Mouse (Mus musculus) midbrain, embryonic 14.5 days (tissue): ENCODE measurements around the gene Fgfr2. TPM values are rescaled to one million over a fixed set of nuclear protein-coding genes. Genes with fewer than 3 reads are reported as not detected.
A peak's percentile ranks its signal among the peaks of the same experiment; 100 is the strongest.

ENCODE experiments used
- ATAC-seq: fragments of 200-750 bp; cut with Nextera tagmentation; 2 replicates; pipeline ENCODE4 v1.8.0; 2017; ENCODE audit warnings: moderate number of reproducible peaks, moderate library complexity; ENCODE audit not compliant: low FRiP score, low TSS enrichment
- DNase-seq: peaks from one replicate; pipeline ENCODE4 v3.0.0-alpha.2; 2015
- H3K27ac ChIP-seq: fragments of 300-500 bp; sonication (generic); replicated peaks from 2 replicates; pipeline ENCODE4 v1.5.1; 2014; ENCODE audit warnings: mild to moderate bottlenecking, low read depth, low read length, moderate library complexity
- H3K27me3 ChIP-seq: fragments of 300-500 bp; sonication (generic); 2 replicates; pipeline ENCODE4 v1.6.1; 2014; ENCODE audit warnings: low read length, control low read depth, mixed read lengths; ENCODE audit not compliant: control insufficient read depth, insufficient read depth
- H3K36me3 ChIP-seq: fragments of 300-500 bp; sonication (generic); 2 replicates; pipeline ENCODE4 v1.6.1; 2014; ENCODE audit warnings: low read length, control low read depth; ENCODE audit not compliant: control insufficient read depth, insufficient read depth
- H3K4me1 ChIP-seq: fragments of 300-500 bp; sonication (generic); 2 replicates; pipeline ENCODE4 v1.6.1; 2014; ENCODE audit warnings: mild to moderate bottlenecking, antibody characterized with exemption, low read length, control low read depth; ENCODE audit not compliant: control insufficient read depth, insufficient read depth
- H3K4me2 ChIP-seq: fragments of 300-500 bp; sonication (generic); 2 replicates; pipeline ENCODE4 v1.6.1; 2014; ENCODE audit warnings: mild to moderate bottlenecking, low read length, moderate library complexity
- H3K4me3 ChIP-seq: fragments of 300-500 bp; sonication (generic); replicated peaks from 2 replicates; pipeline ENCODE4 v1.5.1; 2014; ENCODE audit warnings: low read depth, low read length
- H3K9ac ChIP-seq: fragments of 300-500 bp; sonication (generic); replicated peaks from 2 replicates; pipeline ENCODE4 v1.6.1; 2014; ENCODE audit warnings: mild to moderate bottlenecking, low read length, moderate library complexity
- H3K9me3 ChIP-seq: fragments of 300-500 bp; sonication (generic); 2 replicates; pipeline ENCODE4 v1.6.1; 2016; ENCODE audit warnings: low read length, control low read depth, mixed read lengths; ENCODE audit not compliant: control insufficient read depth
- WGBS: fragments of 180-500 bp; shearing (Covaris S2); extraction: QIAGEN DNeasy Blood & Tissue Kit; methylation state at CpG from one replicate; pipeline ENCODE4 v1.1.7; 2014; 5-methylcytosine and 5-hydroxymethylcytosine counted together
- polyA plus RNA-seq: library from polyadenylated mRNA; unstranded; fragments of >200 nt; fragmentation: Nextera tagmentation; extraction: Ambion mirVana; gene quantifications from 2 replicates; pipeline ENCODE4 v1.2.1, GENCODE M21; 2014

The Fgfr2 gene
- polyA plus RNA-seq, 1 experiment from 2014 or later = 28.1 TPM

- Histone ChIP-seq H3K9ac (no peak overlapping the region), H3K27me3 (no peaks in the 10 kb centered on the region), H3K4me1 (peaks cover 11% of the 10 kb centered on the region; the same call in 1 of the 2 replicates), H3K36me3 (peaks cover 43% of the 10 kb centered on the region), H3K4me2 (no peak overlapping the region), H3K4me3 (no peak overlapping the region), H3K9me3 (no peaks in the 10 kb centered on the region), H3K27ac (no peak overlapping the region)
- DNase-seq = no peak
- 96% methylated on average over 12 of the region's 12 CpGs for WGBS
- no peak for ATAC-seq
Measured at GRCm38 (mm10) chr7:132998639-132999038, 124.5 kb downstream of the Fgfr2 start.

- ATAC-seq (no peak), DNase-seq (no peak)
- Histone ChIP-seq H3K27me3 (no peaks in the 10 kb centered on the region), H3K4me3 (no peak overlapping the region), H3K9me3 (no peaks in the 10 kb centered on the region), H3K9ac (no peak overlapping the region), H3K27ac (no peak overlapping the region), H3K4me2 (no peak overlapping the region), H3K36me3 (peaks cover 47% of the 10 kb centered on the region), H3K4me1 (no peaks in the 10 kb centered on the region)
- WGBS = 89% methylated on average over 5 of the region's 5 CpGs
Measured at GRCm38 (mm10) chr7:132996391-132996790, 126.8 kb downstream of the Fgfr2 start.

- no peak overlapping the region for H3K4me3 ChIP-seq
- peaks cover 64% of the 10 kb centered on the region for H3K36me3 ChIP-seq
- H3K27me3 ChIP-seq = no peaks in the 10 kb centered on the region
- peak overlapping the region; percentile 34; the same call in 1 of the 2 replicates for H3K27ac ChIP-seq
- peak; percentile 54 for DNase-seq
- H3K4me2 ChIP-seq = no peak overlapping the region
- H3K9ac ChIP-seq = no peak overlapping the region
- 60% methylated on average over 6 of the region's 6 CpGs for WGBS
- no peaks in the 10 kb centered on the region for H3K9me3 ChIP-seq
- ATAC-seq = peak; percentile 24; the same call in 1 of the 2 replicates
- H3K4me1 ChIP-seq = no peaks in the 10 kb centered on the region
Measured at GRCm38 (mm10) chr7:132994628-132995191, 128.4 kb downstream of the Fgfr2 start.

GRCm38 (mm10) chr7:132994120-132994519, 129.0 kb downstream of the Fgfr2 start:
- H3K4me1 ChIP-seq = no peaks in the 10 kb centered on the region
- H3K36me3 ChIP-seq = peaks cover 66% of the 10 kb centered on the region
- no peak for DNase-seq
- no peak for ATAC-seq
- no peak overlapping the region for H3K4me2 ChIP-seq
- no peaks in the 10 kb centered on the region for H3K9me3 ChIP-seq
- H3K27ac ChIP-seq = no peak overlapping the region
- H3K4me3 ChIP-seq = no peak overlapping the region
- H3K27me3 ChIP-seq = no peaks in the 10 kb centered on the region
- H3K9ac ChIP-seq = no peak overlapping the region
- WGBS = 90% methylated on average over 8 of the region's 8 CpGs

- Histone ChIP-seq H3K27me3 (no peaks in the 10 kb centered on the region), H3K27ac (no peak overlapping the region), H3K9ac (no peak overlapping the region), H3K9me3 (no peaks in the 10 kb centered on the region), H3K4me2 (no peak overlapping the region), H3K4me1 (no peaks in the 10 kb centered on the region), H3K36me3 (peaks cover 66% of the 10 kb centered on the region), H3K4me3 (no peak overlapping the region)
- WGBS = 91% methylated on average over 9 of the region's 9 CpGs
- no peak for ATAC-seq
- no peak for DNase-seq
Measured at GRCm38 (mm10) chr7:132992967-132993615, 130.1 kb downstream of the Fgfr2 start.

GRCm38 (mm10) chr7:132991240-132991900, 131.8 kb downstream of the Fgfr2 start:
- Histone ChIP-seq H3K27me3 (no peaks in the 10 kb centered on the region), H3K4me1 (no peaks in the 10 kb centered on the region), H3K36me3 (peaks cover 60% of the 10 kb centered on the region), H3K4me2 (no peak overlapping the region), H3K9ac (no peak overlapping the region), H3K9me3 (no peaks in the 10 kb centered on the region), H3K27ac (no peak overlapping the region), H3K4me3 (no peak overlapping the region)
- DNase-seq (no peak), ATAC-seq (no peak)
- WGBS = 94% methylated on average over 14 of the region's 14 CpGs

- Histone ChIP-seq H3K36me3 (peaks cover 63% of the 10 kb centered on the region), H3K27ac (no peak overlapping the region), H3K4me2 (no peak overlapping the region), H3K4me1 (no peaks in the 10 kb centered on the region), H3K4me3 (no peak overlapping the region), H3K9me3 (no peaks in the 10 kb centered on the region), H3K27me3 (no peaks in the 10 kb centered on the region), H3K9ac (no peak overlapping the region)
- ATAC-seq = no peak
- WGBS = 95% methylated on average over 5 of the region's 5 CpGs
- no peak for DNase-seq
Measured at GRCm38 (mm10) chr7:132989839-132990238, 133.3 kb downstream of the Fgfr2 start.

GRCm38 (mm10) chr7:132982639-132983038, 140.5 kb downstream of the Fgfr2 start:
- peaks cover 55% of the 10 kb centered on the region for H3K36me3 ChIP-seq
- H3K9me3 ChIP-seq = no peaks in the 10 kb centered on the region
- 35% methylated on average over 3 of the region's 3 CpGs for WGBS
- no peak overlapping the region for H3K4me3 ChIP-seq
- no peak overlapping the region for H3K9ac ChIP-seq
- DNase-seq (no peak), ATAC-seq (no peak)
- H3K27me3 ChIP-seq = no peaks in the 10 kb centered on the region
- H3K4me1 ChIP-seq = no peaks in the 10 kb centered on the region
- no peak overlapping the region for H3K4me2 ChIP-seq
- H3K27ac ChIP-seq = no peak overlapping the region

- H3K9me3 ChIP-seq = no peaks in the 10 kb centered on the region
- H3K4me2 ChIP-seq = no peak overlapping the region
- H3K4me1 ChIP-seq = no peaks in the 10 kb centered on the region
- no peaks in the 10 kb centered on the region for H3K27me3 ChIP-seq
- DNase-seq (no peak), ATAC-seq (no peak)
- H3K36me3 ChIP-seq = peaks cover 36% of the 10 kb centered on the region
- H3K9ac ChIP-seq = no peak overlapping the region
- no peak overlapping the region for H3K4me3 ChIP-seq
- no peak overlapping the region for H3K27ac ChIP-seq
- WGBS = 100% methylated on average over 2 of the region's 2 CpGs
Measured at GRCm38 (mm10) chr7:132977981-132978380, 145.2 kb downstream of the Fgfr2 start.
